Mouse (Mus musculus) hindbrain, postnatal 0 days (tissue): ENCODE measurements around the gene Disp3. TPM values are rescaled to one million over a fixed set of nuclear protein-coding genes. Genes with fewer than 3 reads are reported as not detected.

ENCODE experiments used
- ATAC-seq: fragments of 200-750 bp; cut with Nextera tagmentation; 2 replicates; pipeline ENCODE4 v1.8.0; 2017; ENCODE audit warnings: mild to moderate bottlenecking, moderate TSS enrichment, moderate library complexity
- DNase-seq: peaks from one replicate; pipeline ENCODE4 v3.0.0-alpha.2; 2015; ENCODE audit warnings: low spot score
- H3K27ac ChIP-seq: fragments of 300-500 bp; sonication (generic); 2 replicates; pipeline ENCODE4 v1.5.1; 2014; ENCODE audit warnings: mild to moderate bottlenecking
- H3K27me3 ChIP-seq: fragments of 300-500 bp; sonication (generic); 2 replicates; pipeline ENCODE4 v1.6.1; 2014; ENCODE audit warnings: low read length, mixed read lengths; ENCODE audit not compliant: insufficient read depth
- H3K36me3 ChIP-seq: fragments of 300-500 bp; sonication (generic); 2 replicates; pipeline ENCODE4 v1.6.1; 2014; ENCODE audit warnings: low read length, mixed read lengths; ENCODE audit not compliant: insufficient read depth
- H3K4me1 ChIP-seq: fragments of 300-500 bp; sonication (generic); 2 replicates; pipeline ENCODE4 v1.6.1; 2014; ENCODE audit warnings: antibody characterized with exemption, low read length, mixed read lengths; ENCODE audit not compliant: insufficient read depth
- H3K4me2 ChIP-seq: fragments of 300-500 bp; sonication (generic); 2 replicates; pipeline ENCODE4 v1.6.1; 2014; ENCODE audit warnings: low read depth, mild to moderate bottlenecking, low read length, moderate library complexity, mixed read lengths
- H3K4me3 ChIP-seq: fragments of 300-500 bp; sonication (generic); 2 replicates; pipeline ENCODE4 v1.5.1; 2014; ENCODE audit warnings: low read length
- H3K9ac ChIP-seq: fragments of 300-500 bp; sonication (generic); replicated peaks from 2 replicates; pipeline ENCODE4 v1.6.1; 2014; ENCODE audit warnings: mild to moderate bottlenecking, low read length, moderate library complexity, mixed read lengths
- H3K9me3 ChIP-seq: fragments of 300-500 bp; sonication (generic); 2 replicates; pipeline ENCODE4 v1.6.1; 2016; ENCODE audit warnings: low read length, mixed read lengths
- CTCF ChIP-seq: IDR thresholded peaks from 2 replicates; pipeline ENCODE4 v1.5.1; 2016; ENCODE audit warnings: antibody characterized with exemption, control low read depth, low read depth
- WGBS: fragments of 180-500 bp; shearing (Covaris S2); extraction: QIAGEN DNeasy Blood & Tissue Kit; methylation state at CpG from one replicate; pipeline ENCODE4 v1.1.7; 2014; 5-methylcytosine and 5-hydroxymethylcytosine counted together
- polyA plus RNA-seq: library from polyadenylated mRNA; unstranded; fragments of >200 nt; fragmentation: Nextera tagmentation; extraction: Ambion mirVana; gene quantifications from 2 replicates; pipeline ENCODE4 v1.2.1, GENCODE M21; 2015
- total RNA-seq: library from RNA; depleted of rRNA; stranded (reverse); fragments of >200 nt; gene quantifications from 2 replicates; pipeline ENCODE4 v1.2.3, GENCODE M21; 2014; rRNA removed

The Disp3 gene
- total and polyA plus RNA-seq, 2 experiments from 2014 or later = 8.4 to 53.0 TPM

- no peak for TF ChIP-seq CTCF
- ATAC-seq = no peak
- Histone ChIP-seq H3K9ac (no peak overlapping the region), H3K4me3 (no peak overlapping the region), H3K4me2 (no peak overlapping the region), H3K36me3 (no peaks in the 10 kb centered on the region), H3K27me3 (no peaks in the 10 kb centered on the region), H3K4me1 (no peaks in the 10 kb centered on the region), H3K9me3 (no peaks in the 10 kb centered on the region), H3K27ac (no peak overlapping the region)
- DNase-seq = no peak
- 48% methylated on average over 6 of the region's 6 CpGs for WGBS
These were observed 82.9 kb downstream of the Disp3 start for GRCm38 (mm10) chr4:148204873-148205232.

- Histone ChIP-seq H3K36me3 (no peaks in the 10 kb centered on the region), H3K4me3 (no peak overlapping the region), H3K9ac (no peak overlapping the region), H3K27ac (no peak overlapping the region), H3K4me1 (no peaks in the 10 kb centered on the region), H3K27me3 (no peaks in the 10 kb centered on the region), H3K4me2 (no peak overlapping the region), H3K9me3 (no peaks in the 10 kb centered on the region)
- ATAC-seq = no peak
- no peak for TF ChIP-seq CTCF
- WGBS = 45% methylated on average over 15 of the region's 15 CpGs
- DNase-seq = no peak
These were observed 83.5 kb downstream of the Disp3 start for GRCm38 (mm10) chr4:148204061-148204872.

GRCm38 (mm10) chr4:148203557-148203956 lies 84.2 kb downstream of the Disp3 start:
- Histone ChIP-seq H3K27ac (no peak overlapping the region), H3K4me2 (no peak overlapping the region), H3K9me3 (no peaks in the 10 kb centered on the region), H3K4me3 (no peak overlapping the region), H3K9ac (no peak overlapping the region), H3K27me3 (no peaks in the 10 kb centered on the region), H3K4me1 (peaks cover 3% of the 10 kb centered on the region; the same call in 1 of the 2 replicates), H3K36me3 (no peaks in the 10 kb centered on the region)
- DNase-seq (no peak), ATAC-seq (no peak)
- TF ChIP-seq CTCF = no peak
- WGBS = 99% methylated on average over 2 of the region's 2 CpGs

GRCm38 (mm10) chr4:148198721-148199120 lies 89.0 kb downstream of the Disp3 start:
- H3K4me1 ChIP-seq = peaks cover 3% of the 10 kb centered on the region; the same call in 1 of the 2 replicates
- ATAC-seq (no peak), DNase-seq (no peak)
- no peaks in the 10 kb centered on the region for H3K27me3 ChIP-seq
- H3K9ac ChIP-seq = no peak overlapping the region
- no peaks in the 10 kb centered on the region for H3K36me3 ChIP-seq
- TF ChIP-seq CTCF = no peak
- H3K9me3 ChIP-seq = no peaks in the 10 kb centered on the region
- WGBS = 38% methylated on average over 10 of the region's 10 CpGs
- H3K27ac ChIP-seq = no peak overlapping the region
- no peak overlapping the region for H3K4me3 ChIP-seq
- no peak overlapping the region for H3K4me2 ChIP-seq

- no peak for TF ChIP-seq CTCF
- ATAC-seq = no peak
- Histone ChIP-seq H3K36me3 (no peaks in the 10 kb centered on the region), H3K9me3 (no peaks in the 10 kb centered on the region), H3K4me2 (no peak overlapping the region), H3K4me1 (peaks cover 3% of the 10 kb centered on the region; the same call in 1 of the 2 replicates), H3K4me3 (no peak overlapping the region), H3K27me3 (no peaks in the 10 kb centered on the region), H3K27ac (no peak overlapping the region), H3K9ac (no peak overlapping the region)
- DNase-seq = no peak
These were observed 93.4 kb downstream of the Disp3 start for GRCm38 (mm10) chr4:148194400-148194799.

- WGBS = 41% methylated on average over 11 of the region's 11 CpGs
- ATAC-seq = no peak
- no peak overlapping the region for H3K4me3 ChIP-seq
These were observed 95.0 kb downstream of the Disp3 start for GRCm38 (mm10) chr4:148192707-148193245.

More at GRCm38 (mm10) chr4:148192707-148193245, 95.0 kb downstream of the Disp3 start:
- Histone ChIP-seq H3K27me3 (no peaks in the 10 kb centered on the region), H3K4me1 (no peaks in the 10 kb centered on the region), H3K9me3 (no peaks in the 10 kb centered on the region), H3K4me2 (no peak overlapping the region), H3K36me3 (no peaks in the 10 kb centered on the region), H3K27ac (no peak overlapping the region), H3K9ac (no peak overlapping the region)
- TF ChIP-seq CTCF = no peak
- no peak for DNase-seq

Other genes with a start within 250 kb of the Disp3 start
- 58.6 and 60.7 TPM in 2 replicates for gene Clcn6, start 249.1 kb downstream of the Disp3 start, total RNA-seq
- 22.0 and 24.4 TPM in 2 replicates for gene Clcn6, start 249.1 kb downstream of the Disp3 start, polyA plus RNA-seq
- gene Mthfr, start 248.9 kb downstream of the Disp3 start, total RNA-seq = 46.0 and 52.4 TPM in 2 replicates
- gene Mthfr, start 248.9 kb downstream of the Disp3 start, polyA plus RNA-seq = 9.3 and 10.6 TPM in 2 replicates
- gene Agtrap, start 199.9 kb downstream of the Disp3 start, total RNA-seq = 6.2 and 7.6 TPM in 2 replicates
- gene Agtrap, start 199.9 kb downstream of the Disp3 start, polyA plus RNA-seq = 9.9 and 10.4 TPM in 2 replicates
- 39.9 and 56.5 TPM in 2 replicates for gene Mad2l2, start 157.6 kb downstream of the Disp3 start, total RNA-seq
- 99.7 and 102 TPM in 2 replicates for gene Mad2l2, start 157.6 kb downstream of the Disp3 start, polyA plus RNA-seq
- 42.3 and 44.9 TPM in 2 replicates for gene Draxin, start 157.3 kb downstream of the Disp3 start, total RNA-seq
- 7.2 TPM in 2 replicates for gene Draxin, start 157.3 kb downstream of the Disp3 start, polyA plus RNA-seq
- gene Fbxo6, start 135.8 kb downstream of the Disp3 start, total RNA-seq = 23.7 and 36.3 TPM in 2 replicates
- gene Fbxo6, start 135.8 kb downstream of the Disp3 start, polyA plus RNA-seq = 23.8 and 24.0 TPM in 2 replicates
- gene Fbxo44, start 127.5 kb downstream of the Disp3 start, total RNA-seq = 199 and 200 TPM in 2 replicates
- 118 and 122 TPM in 2 replicates for gene Fbxo44, start 127.5 kb downstream of the Disp3 start, polyA plus RNA-seq
- gene Fbxo2, start 127.3 kb downstream of the Disp3 start, total RNA-seq = 25.5 and 39.8 TPM in 2 replicates
- gene Fbxo2, start 127.3 kb downstream of the Disp3 start, polyA plus RNA-seq = 45.6 and 49.9 TPM in 2 replicates
- 22.2 and 25.8 TPM in 2 replicates for gene Ubiad1, start 156.8 kb upstream of the Disp3 start, total RNA-seq
- gene Ubiad1, start 156.8 kb upstream of the Disp3 start, polyA plus RNA-seq = 12.8 and 13.1 TPM in 2 replicates
- gene Mtor, start 160.6 kb upstream of the Disp3 start, total RNA-seq = 56.0 and 58.2 TPM in 2 replicates
- 29.2 and 29.9 TPM in 2 replicates for gene Mtor, start 160.6 kb upstream of the Disp3 start, polyA plus RNA-seq
- 0.21 TPM in 1 of 2 replicates, not detected in the other for gene Angptl7, start 212.5 kb upstream of the Disp3 start, total RNA-seq
- gene Angptl7, start 212.5 kb upstream of the Disp3 start, polyA plus RNA-seq = 0.31 and 0.44 TPM in 2 replicates